Mouse (Mus musculus): ENCODE measurements around the gene Rhbdf2.
"Not testable (repeated sequence)": the region's sequence is repeated elsewhere in the genome, so short reads cannot be mapped to it uniquely, and the experiment has no call there.

The Rhbdf2 gene

GRCm38 (mm10) chr11:116626299-116627071, at the start of gene Rhbdf2:
Gene Rhbdf2, minus strand, starts transcription at chr11:116627019.
- no peak for DNase-seq

- no peak for DNase-seq
Measured at GRCm38 (mm10) chr11:116676175-116676976, 49.6 kb upstream of the Rhbdf2 start.

- not testable (repeated sequence) for DNase-seq
Measured at GRCm38 (mm10) chr11:116675429-116675828, 48.6 kb upstream of the Rhbdf2 start.

GRCm38 (mm10) chr11:116674616-116675379, 48.0 kb upstream of the Rhbdf2 start:
- no peak for DNase-seq

GRCm38 (mm10) chr11:116673410-116673809, 46.6 kb upstream of the Rhbdf2 start:
- no peak for DNase-seq

GRCm38 (mm10) chr11:116672595-116672994, 45.8 kb upstream of the Rhbdf2 start:
- DNase-seq: no peak

- DNase-seq: no peak
Measured at GRCm38 (mm10) chr11:116671845-116672434, 45.1 kb upstream of the Rhbdf2 start.

GRCm38 (mm10) chr11:116671112-116671844, 44.5 kb upstream of the Rhbdf2 start:
- peak; percentile 93 to 98 for DNase-seq

GRCm38 (mm10) chr11:116670386-116670785, 43.6 kb upstream of the Rhbdf2 start:
- DNase-seq: no peak

- no peak for DNase-seq
Measured at GRCm38 (mm10) chr11:116669787-116670365, 43.1 kb upstream of the Rhbdf2 start.

- DNase-seq: no peak
Measured at GRCm38 (mm10) chr11:116669316-116669715, 42.5 kb upstream of the Rhbdf2 start.

GRCm38 (mm10) chr11:116668839-116669238, 42.0 kb upstream of the Rhbdf2 start:
- DNase-seq: no peak

- no peak for DNase-seq
Measured at GRCm38 (mm10) chr11:116668381-116668825, 41.6 kb upstream of the Rhbdf2 start.

GRCm38 (mm10) chr11:116667930-116668329, 41.1 kb upstream of the Rhbdf2 start:
- no peak for DNase-seq

GRCm38 (mm10) chr11:116667012-116667411, 40.2 kb upstream of the Rhbdf2 start:
- not testable (repeated sequence) for DNase-seq

GRCm38 (mm10) chr11:116666566-116666965, 39.7 kb upstream of the Rhbdf2 start:
- DNase-seq: no peak

- no peak for DNase-seq
Measured at GRCm38 (mm10) chr11:116665289-116665688, 38.5 kb upstream of the Rhbdf2 start.

- DNase-seq: no peak
Measured at GRCm38 (mm10) chr11:116661948-116662377, 35.1 kb upstream of the Rhbdf2 start.

GRCm38 (mm10) chr11:116661291-116661947, 34.6 kb upstream of the Rhbdf2 start:
- no peak for DNase-seq

- no peak for DNase-seq
Measured at GRCm38 (mm10) chr11:116660181-116660580, 33.4 kb upstream of the Rhbdf2 start.
